8 mouse cellular contexts compared by ENCODE assay signal in the genomic region with DNA sequence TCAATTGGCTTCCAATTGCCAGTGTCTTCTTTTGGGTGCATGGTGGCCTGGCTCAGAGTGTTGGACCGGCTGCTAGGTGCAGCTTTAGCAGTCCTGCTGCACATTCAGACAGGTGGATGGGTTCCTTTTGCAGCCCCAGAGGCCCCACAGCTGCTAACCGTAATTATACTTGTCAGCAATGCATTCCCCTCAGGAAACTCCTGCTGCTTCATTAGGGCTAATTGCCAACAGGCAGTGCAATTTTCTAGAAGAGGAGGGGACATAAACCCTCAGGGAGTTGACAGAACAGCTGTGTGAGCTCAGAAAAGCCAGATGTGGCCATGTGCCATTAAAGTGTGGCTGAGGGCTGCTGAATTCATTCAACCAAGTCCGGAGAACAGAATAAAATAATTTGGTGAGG.
A peak's percentile ranks its signal among the peaks of the same experiment; 100 is the strongest.
DNase-seq lines count a peak whose midpoint lies in the region; ATAC-seq and TF ChIP-seq lines count a peak whose summit lies in the region.

No protein-coding gene starts in this region.

- intact Hi-C loops in gastrocnemius, postnatal 36 days (cut with DNase I), result no loop called here

- no peaks in the 10 kb centered on the region for H3K9me3 ChIP-seq in forebrain, embryonic 11.5 days (ENCODE audit: control insufficient read depth, low read length)
- H3K9me3 ChIP-seq in forebrain, embryonic 10.5 days, result no peaks in the 10 kb centered on the region
- H3K9me3 ChIP-seq in limb, embryonic 10.5 days (replicated peaks), result no peaks in the 10 kb centered on the region

- DNase-seq in forebrain, embryonic 11.5 days (ENCODE audit: low spot score), result no peak
- DNase-seq in forebrain, embryonic 10.5 days (ENCODE audit: extremely low spot score, low spot score), result no peak
- peak; percentile 75 for DNase-seq in brain, embryonic 14.5 days (ENCODE audit: low read depth)
- DNase-seq in gastrocnemius, postnatal 36 days, result peak; percentile 7 to 12
- DNase-seq in limb, embryonic 10.5 days (ENCODE audit: low spot score), result peak; percentile 63
- DNase-seq in thymus, postnatal 4 days, result no peak
- no peak for DNase-seq in adrenal gland, postnatal 4 days (ENCODE audit: low spot score in 2 of 2)
- DNase-seq in cerebellum, postnatal 25 days, result no peak

- no peak overlapping the region for H3K9ac ChIP-seq in forebrain, embryonic 11.5 days (ENCODE audit: low read length)

- H3K4me1 ChIP-seq in forebrain, embryonic 11.5 days (replicated peaks; ENCODE audit: control insufficient read depth, insufficient read depth, low read length), result no peaks in the 10 kb centered on the region
- H3K4me1 ChIP-seq in forebrain, embryonic 10.5 days, result 0 out of 2 replicates have a peak, but pooled peaks cover 4% of the 10 kb centered on the region
- H3K4me1 ChIP-seq in limb, embryonic 10.5 days, result 0 out of 2 replicates have a peak, but pooled peaks cover 3% of the 10 kb centered on the region

- WGBS in forebrain, embryonic 11.5 days, result 49% methylated on average over 3 of the region's 3 CpGs
- WGBS in forebrain, embryonic 10.5 days, result 57% methylated on average over 3 of the region's 3 CpGs
- WGBS in limb, embryonic 10.5 days, result 23% methylated on average over 3 of the region's 3 CpGs

- peak; percentile 44; the same call in 1 of the 2 replicates for ATAC-seq in forebrain, embryonic 11.5 days (replicated peaks; ENCODE audit: low FRiP score)

- H3K36me3 ChIP-seq in forebrain, embryonic 11.5 days (ENCODE audit: control insufficient read depth, insufficient read depth, low read length), result no peaks in the 10 kb centered on the region
- H3K36me3 ChIP-seq in forebrain, embryonic 10.5 days (replicated peaks), result no peaks in the 10 kb centered on the region
- H3K36me3 ChIP-seq in limb, embryonic 10.5 days, result no peaks in the 10 kb centered on the region

- no peak overlapping the region for H3K27ac ChIP-seq in forebrain, embryonic 11.5 days (ENCODE audit: low read depth, low read length)
- H3K27ac ChIP-seq in forebrain, embryonic 10.5 days, result no peak overlapping the region
- H3K27ac ChIP-seq in limb, embryonic 10.5 days, result no peak overlapping the region

- H3K4me2 ChIP-seq in forebrain, embryonic 11.5 days (ENCODE audit: low read depth, low read length, severe bottlenecking), result no peak overlapping the region

- TF ChIP-seq POLR2A in brain, embryonic 14.5 days (IDR thresholded peaks at IDR 0.05; ENCODE audit: borderline replicate concordance, extremely low read depth, insufficient read depth, insufficient read length, poor library complexity, severe bottlenecking), result no peak

- no peak for TF ChIP-seq CTCF in brain, embryonic 14.5 days (IDR thresholded peaks at IDR 0.05; ENCODE audit: borderline replicate concordance, extremely low read depth, insufficient read depth, insufficient read length)

- H3K4me3 ChIP-seq in forebrain, embryonic 11.5 days (ENCODE audit: low read depth, low read length), result no peak overlapping the region
- H3K4me3 ChIP-seq in forebrain, embryonic 10.5 days, result no peak overlapping the region
- H3K4me3 ChIP-seq in limb, embryonic 10.5 days, result no peak overlapping the region

- no peaks in the 10 kb centered on the region for H3K27me3 ChIP-seq in forebrain, embryonic 11.5 days (ENCODE audit: control insufficient read depth, insufficient read depth, low read length)
- no peaks in the 10 kb centered on the region for H3K27me3 ChIP-seq in forebrain, embryonic 10.5 days (ENCODE audit: poor library complexity, severe bottlenecking)
- no peaks in the 10 kb centered on the region for H3K27me3 ChIP-seq in limb, embryonic 10.5 days (ENCODE audit: low read depth, poor library complexity, severe bottlenecking)

Comparison
In these comparisons a context has a peak if more than half of its experiments do, and no peak if none do; other contexts are left out.
1. DNase-seq: peak in brain, embryonic 14.5 days (single experiment), gastrocnemius, postnatal 36 days (2 of 2) and limb, embryonic 10.5 days (single experiment); none in forebrain, embryonic 11.5 days (single experiment), forebrain, embryonic 10.5 days (single experiment), thymus, postnatal 4 days (single experiment), adrenal gland, postnatal 4 days (0 of 2) and cerebellum, postnatal 25 days (0 of 2).